Mouse (Mus musculus): ENCODE results near the gene Reln. TPM values are rescaled to one million over a fixed set of nuclear protein-coding genes. Genes with fewer than 3 reads are reported as not detected.

Gene Reln
- polyA plus RNA-seq, 1 experiment from 2014 or later = 2.6 TPM

- Histone ChIP-seq H3K27ac (no peak overlapping the region), H3K9me3 (no peaks in the 10 kb centered on the region), H3K27me3 (ENCODE audit: poor library complexity, severe bottlenecking) (no peaks in the 10 kb centered on the region), H3K4me1 (peaks cover 14% of the 10 kb centered on the region; the same call in 1 of the 2 replicates), H3K4me3 (no peak overlapping the region), H3K36me3 (replicated peaks) (no peaks in the 10 kb centered on the region)
- no peak for DNase-seq (ENCODE audit: extremely low spot score, low spot score)
- WGBS = 90% methylated on average over 11 of the region's 11 CpGs
Measured at GRCm38 (mm10) chr5:21948736-21949506, 395.6 kb downstream of the Reln start.

GRCm38 (mm10) chr5:21947610-21948381 lies 396.7 kb downstream of the Reln start:
- Histone ChIP-seq H3K27ac (no peak overlapping the region), H3K27me3 (ENCODE audit: poor library complexity, severe bottlenecking) (no peaks in the 10 kb centered on the region), H3K4me1 (peaks cover 14% of the 10 kb centered on the region; the same call in 1 of the 2 replicates), H3K4me3 (no peak overlapping the region), H3K36me3 (replicated peaks) (no peaks in the 10 kb centered on the region), H3K9me3 (no peaks in the 10 kb centered on the region)
- 84% methylated on average over 9 of the region's 9 CpGs for WGBS
- DNase-seq (ENCODE audit: extremely low spot score, low spot score) = no peak

GRCm38 (mm10) chr5:21944579-21944978 lies 399.9 kb downstream of the Reln start:
- 86% methylated on average over 1 of the region's 1 CpGs for WGBS
- no peaks in the 10 kb centered on the region for H3K36me3 ChIP-seq (replicated peaks)

GRCm38 (mm10) chr5:21939405-21939804 lies 405.1 kb downstream of the Reln start:
- no peaks in the 10 kb centered on the region for H3K9me3 ChIP-seq
- 88% methylated on average over 9 of the region's 9 CpGs for WGBS
- H3K36me3 ChIP-seq (replicated peaks) = no peaks in the 10 kb centered on the region
- H3K4me3 ChIP-seq = no peak overlapping the region
- H3K27me3 ChIP-seq (ENCODE audit: poor library complexity, severe bottlenecking) = no peaks in the 10 kb centered on the region
- DNase-seq (ENCODE audit: extremely low spot score, low spot score) = no peak
- no peak overlapping the region for H3K27ac ChIP-seq
- H3K4me1 ChIP-seq = peaks cover 8% of the 10 kb centered on the region; the same call in 1 of the 2 replicates

More at GRCm38 (mm10) chr5:21944579-21944978, 399.9 kb downstream of the Reln start:
- Histone ChIP-seq H3K4me1 (peaks cover 14% of the 10 kb centered on the region; the same call in 1 of the 2 replicates), H3K4me3 (no peak overlapping the region), H3K27ac (no peak overlapping the region), H3K9me3 (no peaks in the 10 kb centered on the region), H3K27me3 (ENCODE audit: poor library complexity, severe bottlenecking) (no peaks in the 10 kb centered on the region)
- DNase-seq (ENCODE audit: extremely low spot score, low spot score) = no peak

- no peak overlapping the region for H3K27ac ChIP-seq
- DNase-seq (ENCODE audit: extremely low spot score, low spot score) = no peak
- no peak overlapping the region for H3K4me3 ChIP-seq
- 89% methylated on average over 5 of the region's 5 CpGs for WGBS
- H3K4me1 ChIP-seq = peaks cover 8% of the 10 kb centered on the region; the same call in 1 of the 2 replicates
- no peaks in the 10 kb centered on the region for H3K9me3 ChIP-seq
- H3K36me3 ChIP-seq (replicated peaks) = no peaks in the 10 kb centered on the region
- no peaks in the 10 kb centered on the region for H3K27me3 ChIP-seq (ENCODE audit: poor library complexity, severe bottlenecking)
Measured at GRCm38 (mm10) chr5:21938138-21938537, 406.4 kb downstream of the Reln start.

GRCm38 (mm10) chr5:21936627-21937026 lies 407.9 kb downstream of the Reln start:
- Histone ChIP-seq H3K9me3 (no peaks in the 10 kb centered on the region), H3K27ac (no peak overlapping the region), H3K27me3 (ENCODE audit: poor library complexity, severe bottlenecking) (no peaks in the 10 kb centered on the region), H3K4me1 (peaks cover 8% of the 10 kb centered on the region; the same call in 1 of the 2 replicates), H3K4me3 (no peak overlapping the region), H3K36me3 (replicated peaks) (no peaks in the 10 kb centered on the region)
- no peak for DNase-seq (ENCODE audit: extremely low spot score, low spot score)
- WGBS = 88% methylated on average over 2 of the region's 2 CpGs

GRCm38 (mm10) chr5:21936096-21936495 lies 408.4 kb downstream of the Reln start:
- Histone ChIP-seq H3K9me3 (no peaks in the 10 kb centered on the region), H3K4me1 (peaks cover 8% of the 10 kb centered on the region; the same call in 1 of the 2 replicates), H3K27me3 (ENCODE audit: poor library complexity, severe bottlenecking) (no peaks in the 10 kb centered on the region), H3K4me3 (no peak overlapping the region), H3K36me3 (replicated peaks) (no peaks in the 10 kb centered on the region), H3K27ac (no peak overlapping the region)
- WGBS = 95% methylated on average over 5 of the region's 5 CpGs
- DNase-seq (ENCODE audit: extremely low spot score, low spot score) = no peak

GRCm38 (mm10) chr5:21934811-21935396 lies 409.6 kb downstream of the Reln start:
- 75% methylated on average over 13 of the region's 13 CpGs for WGBS
- no peak for DNase-seq (ENCODE audit: extremely low spot score, low spot score)
- no peaks in the 10 kb centered on the region for H3K36me3 ChIP-seq (replicated peaks)

GRCm38 (mm10) chr5:21934173-21934698 lies 410.3 kb downstream of the Reln start:
- no peaks in the 10 kb centered on the region for H3K36me3 ChIP-seq (replicated peaks)
- 90% methylated on average over 4 of the region's 4 CpGs for WGBS
- no peak overlapping the region for H3K27ac ChIP-seq
- no peak overlapping the region for H3K4me3 ChIP-seq
- H3K27me3 ChIP-seq (ENCODE audit: poor library complexity, severe bottlenecking) = no peaks in the 10 kb centered on the region
- H3K4me1 ChIP-seq = peaks cover 8% of the 10 kb centered on the region; the same call in 1 of the 2 replicates
- no peak for DNase-seq (ENCODE audit: extremely low spot score, low spot score)
- no peaks in the 10 kb centered on the region for H3K9me3 ChIP-seq

More at GRCm38 (mm10) chr5:21934811-21935396, 409.6 kb downstream of the Reln start:
- no peak overlapping the region for H3K27ac ChIP-seq
- H3K4me1 ChIP-seq = peaks cover 8% of the 10 kb centered on the region; the same call in 1 of the 2 replicates
- no peaks in the 10 kb centered on the region for H3K27me3 ChIP-seq (ENCODE audit: poor library complexity, severe bottlenecking)
- H3K4me3 ChIP-seq = no peak overlapping the region
- H3K9me3 ChIP-seq = no peaks in the 10 kb centered on the region

GRCm38 (mm10) chr5:21933340-21934075 lies 411.0 kb downstream of the Reln start:
- Histone ChIP-seq H3K4me3 (no peak overlapping the region), H3K4me1 (peaks cover 8% of the 10 kb centered on the region; the same call in 1 of the 2 replicates), H3K36me3 (replicated peaks) (no peaks in the 10 kb centered on the region), H3K27ac (no peak overlapping the region), H3K9me3 (no peaks in the 10 kb centered on the region), H3K27me3 (ENCODE audit: poor library complexity, severe bottlenecking) (no peaks in the 10 kb centered on the region)
- WGBS = 84% methylated on average over 8 of the region's 8 CpGs
- DNase-seq (ENCODE audit: extremely low spot score, low spot score) = no peak

GRCm38 (mm10) chr5:21931151-21931550 lies 413.4 kb downstream of the Reln start:
- 78% methylated on average over 4 of the region's 4 CpGs for WGBS
- no peak for DNase-seq (ENCODE audit: extremely low spot score, low spot score)
- no peak overlapping the region for H3K4me3 ChIP-seq

GRCm38 (mm10) chr5:21920310-21920709 lies 424.2 kb downstream of the Reln start:
- H3K9me3 ChIP-seq = 0 out of 2 replicates have a peak, but pooled peaks cover 4% of the 10 kb centered on the region
- 87% methylated on average over 6 of the region's 6 CpGs for WGBS

More at GRCm38 (mm10) chr5:21931151-21931550, 413.4 kb downstream of the Reln start:
- peaks cover 8% of the 10 kb centered on the region; the same call in 1 of the 2 replicates for H3K4me1 ChIP-seq
- H3K36me3 ChIP-seq (replicated peaks) = no peaks in the 10 kb centered on the region
- no peak overlapping the region for H3K27ac ChIP-seq
- H3K27me3 ChIP-seq (ENCODE audit: poor library complexity, severe bottlenecking) = no peaks in the 10 kb centered on the region
- no peaks in the 10 kb centered on the region for H3K9me3 ChIP-seq

More at GRCm38 (mm10) chr5:21920310-21920709, 424.2 kb downstream of the Reln start:
- no peaks in the 10 kb centered on the region for H3K4me1 ChIP-seq
- no peak overlapping the region for H3K4me3 ChIP-seq
- H3K27me3 ChIP-seq (ENCODE audit: poor library complexity, severe bottlenecking) = no peaks in the 10 kb centered on the region
- no peaks in the 10 kb centered on the region for H3K36me3 ChIP-seq (replicated peaks)
- no peak overlapping the region for H3K27ac ChIP-seq
- no peak for DNase-seq (ENCODE audit: extremely low spot score, low spot score)
